Mouse (Mus musculus): ENCODE results near the gene Pard3b.

Pard3b gene

DNA sequence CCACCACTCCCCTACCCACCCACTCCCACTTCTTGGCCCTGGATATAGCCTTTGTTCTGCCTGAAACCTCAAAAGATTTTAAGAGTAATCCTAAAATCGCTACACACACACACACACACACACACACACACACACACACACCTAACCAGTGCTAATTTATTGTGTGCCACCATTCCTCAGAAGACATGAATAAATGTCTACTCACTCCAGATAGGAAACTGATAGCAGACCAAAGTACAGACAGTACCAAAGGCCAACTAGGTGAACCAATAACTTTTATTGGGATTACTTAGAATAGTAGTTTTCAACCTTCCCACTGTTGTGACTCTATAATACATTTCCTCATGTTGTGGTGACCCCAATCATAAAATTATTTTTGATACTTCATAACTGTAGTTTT, 483.8 kb downstream of the Pard3b start:
- DNase-seq: no peak

DNA sequence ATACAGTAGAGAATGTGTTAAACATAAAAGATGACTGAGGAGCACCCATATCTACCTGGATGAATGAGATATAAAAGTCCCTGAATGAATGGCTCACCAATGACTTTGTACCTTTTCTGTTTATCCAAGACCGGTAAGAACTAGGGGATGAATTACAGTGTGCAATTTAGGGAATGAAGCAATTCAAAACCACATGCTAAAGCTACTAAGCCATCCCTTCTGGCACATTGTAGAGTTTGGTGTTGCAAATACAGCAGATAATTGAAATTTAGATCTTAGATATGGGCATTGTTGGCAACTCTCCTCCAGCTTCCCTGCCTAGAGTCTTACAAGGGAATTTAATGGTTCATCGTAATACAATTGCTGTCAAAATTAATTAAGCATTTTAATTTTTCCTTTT, 490.6 kb downstream of the Pard3b start:
- no peak for DNase-seq

DNA sequence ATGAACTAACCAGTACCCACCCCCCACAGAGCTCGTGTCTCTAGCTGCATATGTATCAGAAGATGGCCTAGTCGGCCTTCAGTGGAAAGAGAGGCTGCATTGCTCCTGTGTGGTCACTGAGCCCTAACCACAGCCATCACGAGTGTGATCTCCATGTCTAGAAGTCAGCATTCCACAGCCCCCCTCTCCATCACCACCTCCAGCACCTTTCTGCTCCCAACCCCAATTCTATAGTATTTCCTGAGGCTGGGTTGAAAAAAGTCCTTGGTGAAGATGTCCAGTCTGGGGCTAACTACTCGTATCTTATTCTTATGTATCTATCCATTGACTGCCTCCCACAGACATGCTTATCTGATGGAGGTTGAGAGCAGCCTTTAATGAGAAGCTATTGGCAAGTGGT, 509.5 kb downstream of the Pard3b start:
- DNase-seq: no peak

DNA sequence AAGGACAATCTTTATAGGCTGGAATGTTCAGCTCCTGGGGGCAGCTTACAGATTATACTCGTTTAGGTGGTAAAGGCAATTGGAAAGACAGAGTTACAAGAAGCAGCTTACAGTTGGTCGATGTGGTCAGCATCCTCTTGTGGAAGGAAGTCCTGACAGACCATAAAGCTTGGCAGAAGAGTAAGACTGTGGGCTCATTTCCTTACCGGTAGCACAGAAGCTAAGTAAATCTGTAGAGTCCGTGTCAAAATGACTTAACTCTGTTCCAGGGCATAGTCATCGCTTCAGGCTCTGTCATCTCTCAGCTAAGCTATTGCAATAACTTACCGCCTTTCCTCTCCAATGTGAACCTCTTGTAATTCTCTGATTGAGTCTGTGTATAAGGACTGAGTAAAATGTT, 510.2 kb downstream of the Pard3b start:
- no peak for DNase-seq

DNA sequence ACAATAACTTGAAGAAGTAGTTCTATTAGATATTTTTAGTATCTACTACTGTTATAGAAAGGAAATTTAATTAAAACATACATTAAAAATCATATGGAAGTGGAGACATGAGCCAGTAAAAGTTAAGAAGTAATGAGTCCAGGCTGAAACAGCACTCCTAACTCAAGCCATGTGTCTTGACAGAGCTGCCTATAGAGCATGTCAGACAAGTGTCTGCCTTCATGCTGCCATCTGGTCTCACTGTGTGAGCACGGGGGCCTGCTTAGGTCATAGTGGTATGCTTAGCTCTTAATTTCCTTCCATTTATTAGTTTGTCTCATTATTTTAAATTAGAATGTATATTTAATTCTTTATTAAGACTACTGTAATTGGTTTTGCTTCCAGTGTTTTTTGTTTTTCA, 517.3 kb downstream of the Pard3b start:
- DNase-seq: no peak

DNA sequence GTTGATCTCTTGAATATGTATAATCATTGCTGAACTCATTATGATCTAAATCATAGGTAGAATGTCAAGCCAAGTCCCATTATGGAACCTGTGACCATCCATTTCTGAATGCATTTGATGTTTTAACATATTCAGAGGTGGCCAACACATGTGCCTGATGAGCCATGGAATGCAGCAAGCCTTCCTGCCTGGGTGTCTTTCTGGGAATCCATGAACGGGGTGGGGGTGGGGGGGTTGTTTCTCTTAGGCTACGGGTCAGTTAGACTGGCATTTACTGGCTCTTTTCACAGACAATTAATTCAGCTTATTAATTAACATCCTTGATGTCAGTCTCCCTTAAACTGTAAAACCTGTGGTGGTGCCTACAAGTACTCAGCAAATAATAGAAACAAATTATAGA, 521.0 kb downstream of the Pard3b start:
- no peak for DNase-seq

DNA sequence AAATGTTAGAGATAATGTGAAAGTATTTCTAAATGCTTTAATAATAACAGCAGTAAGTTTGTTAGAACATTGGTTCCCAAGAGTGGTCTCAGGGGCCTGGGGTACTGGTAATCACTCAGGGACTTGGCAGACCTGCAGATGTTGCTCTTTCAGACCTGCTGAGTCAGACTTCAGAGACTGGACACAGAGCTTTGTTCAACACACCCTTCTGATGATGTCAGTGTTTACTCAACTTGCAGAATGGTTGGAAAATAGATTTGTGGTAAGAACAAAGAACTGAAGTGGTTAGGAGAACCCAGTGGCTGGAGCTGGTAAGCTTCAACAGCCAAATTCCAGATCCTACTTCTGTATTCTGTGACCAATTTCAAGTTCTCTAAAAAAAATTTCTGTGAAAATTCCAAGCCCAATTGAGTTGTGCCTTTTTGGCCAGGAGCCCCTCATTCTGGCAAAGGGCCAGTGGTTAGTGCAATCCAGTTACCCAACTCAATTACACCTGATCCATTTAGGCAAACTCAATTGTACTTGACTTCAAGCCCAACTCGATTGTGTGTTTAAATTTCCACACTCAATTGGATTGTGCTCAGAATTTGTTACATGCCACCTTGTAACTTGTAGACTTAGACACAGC, 536.5 kb downstream of the Pard3b start:
- no peak for DNase-seq

DNA sequence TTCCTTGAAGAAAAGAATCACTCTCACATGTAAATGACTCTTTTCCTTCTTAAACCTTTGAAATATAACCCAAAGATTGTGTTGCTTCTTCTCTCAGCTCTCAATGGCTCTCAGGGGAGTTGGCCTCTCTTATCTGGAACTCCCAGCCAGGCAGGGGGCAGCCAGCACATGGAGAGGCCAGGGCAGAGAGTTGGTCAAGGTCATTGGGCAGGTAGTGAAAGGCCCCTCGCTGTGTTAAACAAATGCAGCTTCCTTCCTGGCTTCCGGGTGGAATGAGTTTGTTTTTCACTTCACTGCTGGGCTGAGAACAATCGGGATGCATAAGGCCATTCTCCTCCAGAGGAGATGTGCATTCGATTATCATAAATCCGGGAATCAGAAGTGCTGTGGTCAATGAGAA, 543.0 kb downstream of the Pard3b start:
- DNase-seq: no peak

DNA sequence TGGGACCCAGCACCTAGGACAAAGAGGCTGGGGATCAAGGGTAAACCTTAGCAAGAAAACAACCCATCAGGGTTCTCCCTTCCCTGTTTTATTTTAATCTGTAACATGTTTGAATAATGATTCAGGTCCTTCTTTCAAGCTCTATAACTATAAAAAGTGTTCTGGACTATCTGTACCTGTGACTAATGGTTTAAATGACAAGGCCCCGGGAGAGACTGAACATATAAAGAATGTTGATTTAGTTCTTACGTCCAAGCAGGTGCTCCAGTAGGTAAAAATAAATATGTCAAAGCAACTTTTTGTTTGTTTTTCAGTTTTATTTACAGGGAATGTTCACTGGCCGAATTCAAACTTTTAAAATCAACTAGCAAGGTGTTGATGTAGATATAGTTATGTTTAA, 544.0 kb downstream of the Pard3b start:
- DNase-seq: no peak

DNA sequence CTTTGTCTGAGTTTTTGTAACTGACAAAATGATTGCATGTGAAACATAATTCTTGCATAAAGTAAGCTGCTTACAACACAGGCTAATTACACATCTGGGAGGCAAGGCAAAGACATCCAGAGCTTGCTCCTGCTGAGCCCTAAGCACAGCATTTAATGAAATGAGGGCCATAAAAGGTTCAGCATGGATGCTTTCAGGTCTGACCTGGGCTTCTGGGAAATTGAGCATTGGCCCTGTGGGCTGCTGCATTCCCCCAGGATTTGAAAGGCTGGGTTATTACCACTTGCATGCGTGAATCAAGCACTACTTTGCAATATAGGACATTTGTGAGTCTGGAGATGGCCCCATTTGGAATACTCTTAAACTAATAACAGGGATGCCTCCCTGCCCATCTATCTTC, 552.2 kb downstream of the Pard3b start:
- no peak for DNase-seq

DNA sequence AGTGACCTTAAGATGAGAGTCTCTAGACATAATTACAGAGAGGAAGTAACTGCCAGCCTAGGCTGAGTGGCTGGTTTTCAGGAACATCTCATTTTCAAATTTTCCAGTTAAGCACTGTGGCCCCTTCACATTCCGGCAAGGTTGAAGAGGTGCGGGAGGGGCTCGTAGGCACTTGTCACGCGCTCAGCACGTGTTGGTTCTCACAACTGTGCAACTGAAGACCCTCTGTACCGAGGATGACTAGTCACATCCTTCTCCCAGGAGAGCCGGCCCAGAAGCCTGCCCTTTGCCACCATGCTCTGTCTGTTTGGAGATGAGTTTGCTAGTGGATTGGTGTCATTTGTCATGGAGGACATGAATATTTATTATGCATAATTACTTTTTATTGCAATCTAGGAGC, 558.9 kb downstream of the Pard3b start:
- no peak for DNase-seq

DNA sequence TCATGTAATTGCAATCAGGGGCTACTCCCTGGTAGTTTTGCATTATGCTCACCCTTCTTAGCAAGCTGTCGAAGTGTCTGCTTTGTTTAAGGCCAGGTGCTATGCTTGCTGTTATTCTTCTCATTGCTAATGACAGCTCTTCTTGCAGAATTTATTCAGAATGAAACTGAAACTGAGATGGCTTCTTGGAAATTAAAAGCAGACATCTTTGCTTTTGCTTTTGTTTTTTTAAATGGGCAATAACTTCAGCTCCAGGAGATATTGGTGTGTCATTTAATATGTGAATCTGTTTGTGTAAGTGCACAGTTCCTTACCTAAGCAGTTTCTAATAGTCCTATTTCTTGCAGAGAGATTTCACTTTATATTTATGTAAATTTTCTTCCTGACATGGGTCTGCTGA, 562.3 kb downstream of the Pard3b start:
- DNase-seq: no peak

DNA sequence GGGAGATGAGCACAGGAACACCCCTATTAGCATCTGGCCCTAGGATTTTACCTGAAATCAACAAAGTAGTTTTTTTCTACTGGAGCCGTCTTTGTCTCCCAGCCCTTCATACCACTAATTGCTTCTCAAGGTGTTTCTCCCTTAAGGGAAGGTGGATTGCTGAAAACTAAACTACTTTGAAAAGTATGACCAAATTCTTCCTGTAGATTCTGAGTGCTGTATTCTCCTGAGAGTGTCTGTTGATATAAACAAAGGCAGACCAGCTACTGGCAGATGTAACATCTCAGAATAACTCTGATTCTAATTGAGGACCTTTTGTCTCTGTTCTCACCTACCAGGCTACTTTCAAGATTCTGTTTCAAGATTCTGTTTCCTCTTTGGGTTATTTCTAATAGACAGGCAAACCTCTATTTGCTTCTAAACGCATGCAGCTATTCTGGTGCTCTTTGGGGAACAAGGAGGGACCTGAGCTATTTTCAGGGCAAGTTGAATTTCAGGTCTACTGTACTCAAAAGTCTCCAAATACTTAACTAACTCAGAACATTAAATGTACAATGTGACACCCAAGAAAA, 563.1 kb downstream of the Pard3b start:
- DNase-seq: no peak

DNA sequence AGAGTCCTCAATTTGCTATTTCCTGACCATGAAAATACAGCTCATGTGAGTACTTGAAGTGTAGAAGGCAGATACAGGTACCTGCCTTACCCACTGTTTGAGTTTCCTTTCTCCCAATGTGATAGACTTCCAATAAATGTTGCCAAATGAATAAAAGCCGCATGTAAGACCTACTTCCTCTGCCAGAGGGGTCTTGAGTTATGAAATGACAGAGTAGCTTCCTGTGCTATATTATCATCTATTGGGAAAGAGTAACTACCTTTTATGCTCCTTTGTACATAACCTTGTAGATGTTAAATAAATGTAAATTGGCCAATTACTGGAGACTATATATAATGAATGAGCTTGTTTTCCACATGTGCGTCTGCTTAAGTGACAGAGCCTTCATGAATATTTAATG, 574.7 kb downstream of the Pard3b start:
- no peak for DNase-seq

DNA sequence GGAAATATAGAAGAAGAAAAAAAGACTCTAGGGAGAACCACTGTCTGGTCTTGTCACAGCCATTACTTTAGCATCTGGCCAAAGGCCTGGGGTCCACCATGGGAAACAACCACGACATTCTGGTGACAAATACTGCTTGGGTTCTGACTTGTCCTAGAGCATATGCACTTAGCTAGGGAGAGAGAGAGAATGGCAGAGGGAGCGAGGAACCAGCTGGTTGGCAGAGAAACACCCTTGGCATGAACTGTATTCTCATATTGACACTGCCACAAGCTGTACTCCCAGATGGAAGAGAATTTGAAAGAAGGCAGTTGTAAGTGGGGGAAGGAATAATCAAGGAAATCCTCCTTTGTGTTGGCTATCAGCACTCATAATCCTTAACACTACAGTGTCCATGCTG, 577.2 kb downstream of the Pard3b start:
- DNase-seq: peak; percentile 34

DNA sequence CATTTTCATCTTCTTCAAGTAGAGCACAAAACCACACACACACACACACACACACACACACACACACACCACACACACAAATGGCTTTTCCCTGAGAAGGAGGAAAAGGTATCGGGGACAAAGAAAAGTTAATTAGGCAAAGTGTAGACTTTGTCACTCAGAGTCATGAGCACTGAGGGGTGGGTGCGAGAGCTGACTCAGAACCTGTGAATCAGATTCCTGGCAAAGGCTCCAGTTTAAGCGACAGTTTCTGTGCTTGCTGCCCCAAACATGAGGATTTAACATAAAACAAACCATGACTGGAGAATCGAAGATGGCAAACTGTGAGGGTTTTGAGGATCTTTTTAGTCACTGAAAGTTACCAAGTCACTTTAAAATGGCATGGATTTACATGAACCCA, 577.9 kb downstream of the Pard3b start:
- DNase-seq: no peak

DNA sequence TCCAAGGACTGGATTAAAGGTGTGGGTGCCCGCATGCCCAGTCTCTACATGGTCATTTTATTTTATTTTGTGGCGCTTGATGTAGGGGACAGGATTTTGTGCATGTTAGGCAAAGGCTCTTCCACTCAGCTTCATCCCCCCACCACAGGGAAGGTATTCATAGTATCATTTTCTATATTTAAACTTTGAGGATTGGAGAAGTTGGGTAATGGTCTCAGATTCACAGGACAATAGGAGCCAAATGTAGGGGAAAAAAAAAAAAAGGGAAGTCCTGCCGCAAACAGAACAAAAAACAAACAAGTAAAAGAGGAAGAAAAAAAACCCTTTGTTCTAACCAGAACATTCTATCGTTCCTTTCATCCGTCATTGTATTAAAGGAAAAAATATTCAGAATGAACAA, 590.5 kb downstream of the Pard3b start:
- DNase-seq: no peak

DNA sequence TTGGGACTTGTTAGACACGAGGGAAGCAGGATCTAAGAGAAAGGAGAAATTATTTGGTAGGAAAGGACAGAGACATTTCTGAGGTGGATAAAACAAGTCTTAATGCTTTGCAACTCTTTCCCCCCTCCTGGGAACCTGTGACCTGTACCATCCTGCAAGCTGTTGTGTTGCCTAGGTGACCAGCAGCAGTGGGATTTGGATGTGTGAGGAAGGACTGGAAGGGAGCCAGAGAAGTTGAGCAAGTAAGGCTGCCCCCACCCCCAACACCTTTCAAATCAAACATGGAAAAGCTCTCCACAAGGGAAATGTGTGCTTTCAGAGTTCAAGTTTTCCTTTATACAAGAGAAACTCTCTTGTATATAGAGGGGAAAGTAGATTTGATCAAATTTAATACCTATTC, 595.4 kb downstream of the Pard3b start:
- no peak for DNase-seq

DNA sequence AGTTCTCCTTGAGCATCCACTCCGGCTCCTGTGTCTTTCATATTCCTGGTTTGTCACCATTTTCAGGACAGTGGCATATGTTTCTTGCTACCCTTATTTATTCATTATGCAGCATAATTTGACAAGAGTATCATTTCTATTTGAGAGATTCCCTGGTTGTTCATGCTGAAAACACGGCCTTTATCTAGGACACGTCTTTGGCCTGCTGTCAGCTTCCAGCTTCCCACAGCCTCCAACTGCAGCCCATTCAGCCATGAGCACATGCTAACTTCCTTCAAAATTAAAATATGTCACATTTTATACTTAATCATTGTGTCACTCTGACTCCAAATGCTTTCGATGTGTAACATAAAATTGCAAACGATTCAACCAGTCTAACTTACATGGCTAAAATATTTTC, 596.5 kb downstream of the Pard3b start:
- no peak for DNase-seq

DNA sequence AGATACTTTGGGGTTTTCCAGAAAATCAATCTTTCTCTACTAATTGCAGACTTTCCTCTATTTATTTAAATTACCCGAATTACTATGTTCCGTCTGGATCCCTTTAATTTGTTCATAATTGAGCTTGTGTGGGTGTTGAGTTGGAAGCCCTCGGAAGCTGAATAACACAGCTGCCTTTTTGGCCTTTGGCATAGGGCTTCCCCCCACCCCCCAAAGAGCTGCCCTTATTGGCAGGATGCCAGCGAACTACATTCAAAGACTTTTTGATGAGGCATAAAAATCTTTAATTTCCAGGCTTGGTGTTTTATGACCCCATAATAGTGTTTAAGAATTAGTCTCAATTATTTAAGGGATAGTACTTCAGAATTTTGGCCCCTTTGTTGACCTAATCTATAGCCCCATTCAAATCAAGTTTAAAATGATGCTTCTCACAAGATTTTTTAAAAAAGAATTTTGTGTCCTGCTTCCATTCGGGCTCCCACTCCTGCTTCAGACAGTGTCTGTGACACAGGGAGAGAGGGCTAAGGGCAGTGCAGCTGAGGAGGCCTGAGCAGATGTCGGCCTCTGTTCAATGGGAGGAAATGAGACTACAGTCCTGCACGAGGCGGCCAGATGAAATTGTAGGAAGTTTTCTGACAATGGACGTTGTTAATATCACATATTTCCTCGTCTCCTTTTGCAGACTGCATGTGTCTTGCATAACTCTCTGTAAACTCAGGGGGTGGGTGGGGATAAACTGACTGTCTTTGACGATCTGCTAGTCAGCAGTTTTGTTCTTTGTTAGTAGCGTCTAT, 605.8 kb downstream of the Pard3b start:
- DNase-seq: no peak

DNA sequence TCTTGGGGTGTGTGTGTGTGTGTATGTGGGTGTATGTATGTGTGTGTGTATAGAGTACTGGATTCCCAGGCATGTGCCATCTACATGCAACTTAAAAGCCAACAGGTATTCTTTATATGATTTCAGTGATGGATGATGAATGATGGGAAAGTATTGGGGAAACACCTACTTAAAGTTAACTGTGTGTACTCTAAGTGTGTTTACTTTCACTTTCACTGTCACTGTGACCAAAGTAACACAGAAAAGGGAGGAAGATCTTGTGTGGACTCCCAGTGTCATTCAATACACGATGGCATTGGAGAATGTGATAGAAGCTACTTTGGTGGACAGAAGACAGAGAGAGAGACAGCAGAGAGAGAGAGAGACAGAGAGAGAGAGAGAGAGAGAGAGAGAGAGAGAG, 613.8 kb downstream of the Pard3b start:
- no peak for DNase-seq

DNA sequence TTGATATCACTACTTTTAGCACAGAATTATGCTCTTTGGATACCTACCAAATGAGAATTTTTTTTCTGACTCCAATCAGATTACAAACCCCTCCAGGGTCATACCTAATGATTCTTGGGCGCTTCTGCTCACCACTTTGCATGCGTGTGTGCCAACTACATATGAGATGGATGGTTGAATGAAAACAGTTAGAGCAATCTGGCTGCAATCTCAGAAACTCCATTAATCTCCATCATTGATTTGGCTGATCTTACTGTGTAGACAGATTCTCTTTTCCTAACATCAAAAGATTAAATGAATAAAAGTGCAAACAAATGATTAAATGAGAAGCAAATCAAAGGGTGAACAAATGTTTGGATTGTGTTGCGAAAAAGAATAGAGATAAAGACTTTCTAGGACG, 615.7 kb downstream of the Pard3b start:
- no peak for DNase-seq

DNA sequence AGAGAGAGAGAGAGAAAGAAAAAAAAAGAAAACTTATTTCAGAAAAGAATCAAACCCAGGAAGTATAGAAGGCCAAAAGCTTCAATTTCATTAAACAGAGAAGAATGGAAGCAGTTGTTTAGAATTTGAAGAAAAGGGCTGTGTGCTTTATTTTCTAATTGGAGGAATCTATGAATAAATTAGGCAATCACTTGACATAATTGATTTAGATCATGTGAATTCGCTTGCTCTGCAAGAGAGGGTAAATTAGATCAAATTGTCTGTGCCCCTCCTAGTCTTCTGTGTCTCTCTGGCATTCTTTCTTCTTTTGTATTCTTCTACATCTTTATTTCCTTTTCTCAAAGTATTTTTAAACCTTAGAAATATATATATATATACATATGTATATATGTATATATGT, 616.3 kb downstream of the Pard3b start:
- no peak for DNase-seq

DNA sequence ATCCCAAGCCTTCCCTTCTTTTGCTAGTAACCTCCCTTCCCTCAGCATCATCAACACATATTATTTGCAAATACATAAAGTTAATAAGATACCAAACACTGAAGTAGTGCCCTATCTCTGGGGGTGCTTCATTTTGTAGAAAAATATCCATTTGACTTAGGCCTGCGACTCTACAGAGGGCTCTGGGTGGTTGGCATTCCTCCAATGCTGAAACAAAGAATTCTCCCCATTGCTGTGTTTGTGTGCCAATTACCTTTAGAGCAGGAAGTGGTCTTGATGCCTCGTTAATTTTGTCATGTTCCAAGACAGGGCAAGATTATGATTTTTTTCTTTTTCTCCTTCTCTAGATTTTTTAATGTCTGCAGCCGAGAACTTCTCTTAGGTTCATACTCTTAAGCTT, 637.8 kb downstream of the Pard3b start:
- no peak for DNase-seq

DNA sequence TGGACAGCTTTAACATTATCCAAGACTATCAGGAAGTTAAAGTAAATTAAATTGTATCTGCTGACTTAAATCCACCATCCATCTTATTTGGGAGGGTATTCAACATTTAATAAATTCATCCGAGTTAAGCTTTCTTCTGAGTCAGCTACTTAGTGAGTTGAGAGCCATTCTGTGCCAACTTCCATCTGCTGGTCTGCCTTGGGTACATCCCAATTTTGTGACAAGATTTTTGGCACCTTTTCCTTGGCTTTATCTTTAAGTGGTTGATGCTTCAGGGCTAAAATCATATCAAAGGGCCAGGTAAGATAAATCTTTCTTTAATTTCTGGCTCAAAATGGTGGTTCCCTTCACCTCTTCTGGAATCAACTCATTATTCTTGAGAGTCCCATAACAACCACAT, 640.0 kb downstream of the Pard3b start:
- no peak for DNase-seq
